Mouse (Mus musculus): Measurements from ENCODE around the gene Fzr1. TPM values are rescaled to one million over a fixed set of nuclear protein-coding genes. Genes with fewer than 3 reads are reported as not detected.
A peak's percentile ranks its signal among the peaks of the same experiment; 100 is the strongest.

Gene Fzr1
- polyA plus RNA-seq, 1 experiment from 2014 or later: 153 TPM

- no peak for ATAC-seq (replicated peaks)
- Histone ChIP-seq H3K27ac (no peak overlapping the region), H3K4me1 (peaks cover 51% of the 10 kb centered on the region), H3K27me3 (replicated peaks) (peaks cover 21% of the 10 kb centered on the region), H3K4me2 (no peak overlapping the region), H3K36me3 (replicated peaks) (peaks cover 9% of the 10 kb centered on the region; the same call in 1 of the 2 replicates), H3K9me3 (no peaks in the 10 kb centered on the region), H3K9ac (no peak overlapping the region), H3K4me3 (no peak overlapping the region)
- 45% methylated on average over 13 of the region's 13 CpGs for WGBS
Observed at GRCm38 (mm10) chr10:81405588-81406201, 27.4 kb upstream of the Fzr1 start.

GRCm38 (mm10) chr10:81404720-81405119 is 26.4 kb upstream of the Fzr1 start:
- ATAC-seq (replicated peaks): no peak
- 66% methylated on average over 18 of the region's 18 CpGs for WGBS
- no peak overlapping the region for H3K4me3 ChIP-seq
- no peaks in the 10 kb centered on the region for H3K9me3 ChIP-seq
- H3K9ac ChIP-seq: no peak overlapping the region
- H3K27ac ChIP-seq: no peak overlapping the region
- H3K4me2 ChIP-seq: no peak overlapping the region
- H3K27me3 ChIP-seq (replicated peaks): peaks cover 21% of the 10 kb centered on the region
- H3K36me3 ChIP-seq (replicated peaks): peaks cover 9% of the 10 kb centered on the region; the same call in 1 of the 2 replicates
- H3K4me1 ChIP-seq: peaks cover 54% of the 10 kb centered on the region

GRCm38 (mm10) chr10:81404082-81404481 is 25.8 kb upstream of the Fzr1 start:
- WGBS: 26% methylated on average over 9 of the region's 9 CpGs
- H3K9me3 ChIP-seq: no peaks in the 10 kb centered on the region
- peaks cover 21% of the 10 kb centered on the region for H3K27me3 ChIP-seq (replicated peaks)
- H3K4me1 ChIP-seq: peaks cover 51% of the 10 kb centered on the region
- H3K4me2 ChIP-seq: no peak overlapping the region
- no peak overlapping the region for H3K27ac ChIP-seq
- H3K9ac ChIP-seq: no peak overlapping the region
- no peak overlapping the region for H3K4me3 ChIP-seq
- no peak for ATAC-seq (replicated peaks)
- peaks cover 9% of the 10 kb centered on the region; the same call in 1 of the 2 replicates for H3K36me3 ChIP-seq (replicated peaks)

GRCm38 (mm10) chr10:81403511-81403910 is 25.2 kb upstream of the Fzr1 start:
- Histone ChIP-seq H3K4me2 (no peak overlapping the region), H3K27ac (peak overlapping the region; percentile 74), H3K4me1 (peaks cover 48% of the 10 kb centered on the region), H3K9ac (no peak overlapping the region), H3K9me3 (no peaks in the 10 kb centered on the region), H3K27me3 (replicated peaks) (peaks cover 16% of the 10 kb centered on the region), H3K4me3 (no peak overlapping the region), H3K36me3 (replicated peaks) (peaks cover 9% of the 10 kb centered on the region; the same call in 1 of the 2 replicates)
- ATAC-seq (replicated peaks): no peak; the same call in 1 of the 2 replicates
- WGBS: 38% methylated on average over 10 of the region's 10 CpGs

- H3K4me2 ChIP-seq: peak overlapping the region; percentile 24
- WGBS: 10% methylated on average over 7 of the region's 7 CpGs
- H3K4me3 ChIP-seq: no peak overlapping the region
Observed at GRCm38 (mm10) chr10:81402227-81402765, 24.0 kb upstream of the Fzr1 start.

GRCm38 (mm10) chr10:81401521-81402226 is 23.4 kb upstream of the Fzr1 start:
- ATAC-seq (replicated peaks): peak; percentile 59
- Histone ChIP-seq H3K4me3 (no peak overlapping the region), H3K9ac (no peak overlapping the region), H3K27me3 (replicated peaks) (peaks cover 7% of the 10 kb centered on the region; the same call in 1 of the 2 replicates), H3K36me3 (replicated peaks) (peaks cover 9% of the 10 kb centered on the region; the same call in 1 of the 2 replicates), H3K4me2 (peak overlapping the region; percentile 24), H3K4me1 (peaks cover 35% of the 10 kb centered on the region), H3K27ac (peak overlapping the region; percentile 74), H3K9me3 (no peaks in the 10 kb centered on the region)
- WGBS: 6% methylated on average over 18 of the region's 18 CpGs

More at GRCm38 (mm10) chr10:81402227-81402765, 24.0 kb upstream of the Fzr1 start:
- Histone ChIP-seq H3K27me3 (replicated peaks) (peaks cover 7% of the 10 kb centered on the region; the same call in 1 of the 2 replicates), H3K27ac (peak overlapping the region; percentile 74), H3K9me3 (no peaks in the 10 kb centered on the region), H3K9ac (no peak overlapping the region), H3K36me3 (replicated peaks) (peaks cover 9% of the 10 kb centered on the region; the same call in 1 of the 2 replicates), H3K4me1 (peaks cover 40% of the 10 kb centered on the region)
- no peak; the same call in 1 of the 2 replicates for ATAC-seq (replicated peaks)

- Histone ChIP-seq H3K9ac (no peak overlapping the region), H3K27me3 (replicated peaks) (peaks cover 7% of the 10 kb centered on the region; the same call in 1 of the 2 replicates), H3K4me3 (no peak overlapping the region), H3K4me2 (0 out of 2 replicates have a peak overlapping the region, but pooled peaks have one; percentile 24), H3K36me3 (replicated peaks) (peaks cover 9% of the 10 kb centered on the region; the same call in 1 of the 2 replicates), H3K9me3 (no peaks in the 10 kb centered on the region), H3K27ac (peak overlapping the region; percentile 74), H3K4me1 (peaks cover 40% of the 10 kb centered on the region)
- ATAC-seq (replicated peaks): 0 out of 2 replicates have a peak, but pooled peaks have one; percentile 1
- 27% methylated on average over 10 of the region's 10 CpGs for WGBS
Observed at GRCm38 (mm10) chr10:81401205-81401520, 22.8 kb upstream of the Fzr1 start.

GRCm38 (mm10) chr10:81400371-81401204 is 22.3 kb upstream of the Fzr1 start:
- no peak overlapping the region for H3K4me3 ChIP-seq
- H3K27ac ChIP-seq: peak overlapping the region; percentile 74
- H3K9ac ChIP-seq: no peak overlapping the region
- 51% methylated on average over 22 of the region's 22 CpGs for WGBS
- H3K4me2 ChIP-seq: peak overlapping the region; percentile 24
- peaks cover 5% of the 10 kb centered on the region; the same call in 1 of the 2 replicates for H3K36me3 ChIP-seq (replicated peaks)
- H3K4me1 ChIP-seq: peaks cover 44% of the 10 kb centered on the region
- ATAC-seq (replicated peaks): no peak
- 0 out of 2 replicates have a peak, but pooled peaks cover 3% of the 10 kb centered on the region for H3K27me3 ChIP-seq (replicated peaks)
- no peaks in the 10 kb centered on the region for H3K9me3 ChIP-seq

GRCm38 (mm10) chr10:81399798-81400308 is 21.5 kb upstream of the Fzr1 start:
- Histone ChIP-seq H3K4me3 (no peak overlapping the region), H3K27me3 (replicated peaks) (0 out of 2 replicates have a peak, but pooled peaks cover 3% of the 10 kb centered on the region), H3K27ac (no peak overlapping the region), H3K4me1 (peaks cover 44% of the 10 kb centered on the region), H3K9ac (no peak overlapping the region), H3K36me3 (replicated peaks) (peaks cover 3% of the 10 kb centered on the region; the same call in 1 of the 2 replicates), H3K4me2 (no peak overlapping the region), H3K9me3 (no peaks in the 10 kb centered on the region)
- WGBS: 77% methylated on average over 18 of the region's 18 CpGs
- ATAC-seq (replicated peaks): no peak

- Histone ChIP-seq H3K4me1 (peaks cover 44% of the 10 kb centered on the region), H3K9me3 (no peaks in the 10 kb centered on the region), H3K4me3 (no peak overlapping the region), H3K9ac (no peak overlapping the region), H3K27ac (no peak overlapping the region), H3K36me3 (replicated peaks) (no peaks in the 10 kb centered on the region), H3K4me2 (no peak overlapping the region), H3K27me3 (replicated peaks) (no peaks in the 10 kb centered on the region)
- no peak for ATAC-seq (replicated peaks)
- WGBS: 71% methylated on average over 5 of the region's 5 CpGs
Observed at GRCm38 (mm10) chr10:81399296-81399695, 21.0 kb upstream of the Fzr1 start.

GRCm38 (mm10) chr10:81396749-81397148 is 18.4 kb upstream of the Fzr1 start:
- no peak for ATAC-seq (replicated peaks)
- no peaks in the 10 kb centered on the region for H3K27me3 ChIP-seq (replicated peaks)
- H3K9ac ChIP-seq: no peak overlapping the region
- H3K36me3 ChIP-seq (replicated peaks): no peaks in the 10 kb centered on the region
- 59% methylated on average over 5 of the region's 5 CpGs for WGBS
- peaks cover 33% of the 10 kb centered on the region for H3K4me1 ChIP-seq
- H3K4me2 ChIP-seq: no peak overlapping the region
- no peaks in the 10 kb centered on the region for H3K9me3 ChIP-seq
- H3K4me3 ChIP-seq: no peak overlapping the region
- H3K27ac ChIP-seq: peak overlapping the region; percentile 3; the same call in 1 of the 2 replicates
